Mouse (Mus musculus): ENCODE results near the gene Dnah2. TPM values are rescaled to one million over a fixed set of nuclear protein-coding genes. Genes with fewer than 3 reads are reported as not detected.

Dnah2 gene
- total and polyA plus RNA-seq, 3 experiments: 0.04 to 0.07 TPM; not detected in 1

GRCm38 (mm10) chr11:69437291-69437690 is 111.6 kb downstream of the Dnah2 start:
- H3K9ac ChIP-seq (ENCODE audit: control insufficient read depth, low read depth, low read length, poor library complexity, severe bottlenecking): no peak overlapping the region
- no peak overlapping the region for H3K4me3 ChIP-seq (ENCODE audit: control insufficient read depth in 1 of 2, insufficient read depth in 1 of 2, low read depth in 2 of 2, low read length in 2 of 2)
- H3K9me3 ChIP-seq (replicated peaks; ENCODE audit: insufficient read depth, low read length): no peaks in the 10 kb centered on the region
- peaks cover 5 to 12% of the 10 kb centered on the region in 2 experiments for H3K27me3 ChIP-seq (ENCODE audit: control insufficient read depth in 1 of 2, insufficient read depth in 2 of 2, low read length in 2 of 2)
- H3K36me3 ChIP-seq (ENCODE audit: control insufficient read depth in 1 of 2, insufficient read depth in 2 of 2, low read length in 2 of 2): no peaks in the 10 kb centered on the region
- no peak for DNase-seq (ENCODE audit: low read depth, low spot score)
- TF ChIP-seq RCOR1 (IDR thresholded peaks at IDR 0.05; ENCODE audit: low read depth, low read length): no peak
- no peak for TF ChIP-seq NELFE (IDR thresholded peaks at IDR 0.05; ENCODE audit: low read depth, low read length)
- TF ChIP-seq GATA1 (IDR thresholded peaks at IDR 0.05; ENCODE audit: low read depth, low read length): no peak
- no peak for TF ChIP-seq KAT2A (conservative IDR thresholded peaks at IDR 0.05; ENCODE audit: low read depth, low read length)
- TF ChIP-seq ZC3H11A (IDR thresholded peaks at IDR 0.05; ENCODE audit: low read depth, low read length): no peak
- no peak for TF ChIP-seq CHD1 (IDR thresholded peaks at IDR 0.05; ENCODE audit: low read depth, low read length)
- no peak for TF ChIP-seq EP300 (IDR thresholded peaks at IDR 0.05; ENCODE audit: low read depth in 1 of 2, low read length in 2 of 2)
- no peak for TF ChIP-seq ELF1 (IDR thresholded peaks at IDR 0.05; ENCODE audit: low read depth, low read length)
- no peak for TF ChIP-seq TCF12 (IDR thresholded peaks at IDR 0.05; ENCODE audit: low read depth, low read length)
- no peak for TF ChIP-seq ZKSCAN1 (IDR thresholded peaks at IDR 0.05; ENCODE audit: low read depth, low read length)
- TF ChIP-seq MXI1 (IDR thresholded peaks at IDR 0.05; ENCODE audit: low read depth, low read length): no peak
- no peak for TF ChIP-seq CHD2 (IDR thresholded peaks at IDR 0.05; ENCODE audit: low read length)
- no peak for TF ChIP-seq USF1 (IDR thresholded peaks at IDR 0.05; ENCODE audit: low read depth, low read length)
- no peak for TF ChIP-seq POLR2A (IDR thresholded peaks at IDR 0.05; ENCODE audit: control insufficient read depth in 1 of 2, insufficient read depth in 1 of 2, low read depth in 1 of 2, low read length in 2 of 2, poor library complexity in 1 of 2)
- TF ChIP-seq POLR2AphosphoS5 (IDR thresholded peaks at IDR 0.05; ENCODE audit: borderline replicate concordance, low read depth, low read length): no peak
- TF ChIP-seq NRF1 (IDR thresholded peaks at IDR 0.05; ENCODE audit: insufficient read depth, low read depth, low read length, poor library complexity, severe bottlenecking): no peak
- no peak for TF ChIP-seq MAZ (IDR thresholded peaks at IDR 0.05; ENCODE audit: low read depth, low read length)
- no peak for TF ChIP-seq USF2 (IDR thresholded peaks at IDR 0.05; ENCODE audit: borderline replicate concordance in 1 of 2, insufficient read depth in 1 of 2, low read depth in 1 of 2, low read length in 2 of 2)
- no peak for TF ChIP-seq CTCF (IDR thresholded peaks at IDR 0.05 in 2 of 3, conservative IDR thresholded peaks at IDR 0.05 in 1 of 3; ENCODE audit: control insufficient read depth in 1 of 3, insufficient read depth in 1 of 3, low read depth in 2 of 3, low read length in 3 of 3, poor library complexity in 1 of 3, severe bottlenecking in 1 of 3)
- no peaks in the 10 kb centered on the region for H3K4me1 ChIP-seq (ENCODE audit: control insufficient read depth in 1 of 2, insufficient read depth in 2 of 2, low read length in 2 of 2)
- no peak overlapping the region for H3K27ac ChIP-seq (ENCODE audit: control insufficient read depth, low read depth, low read length)
- H3K79me2 ChIP-seq (ENCODE audit: control insufficient read depth, insufficient read depth, low read length, poor library complexity): no peaks in the 10 kb centered on the region

- DNase-seq (ENCODE audit: low read depth, low spot score): no peak
- H3K9me3 ChIP-seq (replicated peaks; ENCODE audit: insufficient read depth, low read length): no peaks in the 10 kb centered on the region
- peaks cover 3 to 12% of the 10 kb centered on the region in 2 experiments; a peak in 3 of 4 replicates for H3K27me3 ChIP-seq (ENCODE audit: control insufficient read depth in 1 of 2, insufficient read depth in 2 of 2, low read length in 2 of 2)
- peaks cover 0 to 6% of the 10 kb centered on the region in 2 experiments; a peak in 1 of 4 replicates for H3K4me1 ChIP-seq (ENCODE audit: control insufficient read depth in 1 of 2, insufficient read depth in 2 of 2, low read length in 2 of 2)
- H3K79me2 ChIP-seq (ENCODE audit: control insufficient read depth, insufficient read depth, low read length, poor library complexity): no peaks in the 10 kb centered on the region
- H3K9ac ChIP-seq (ENCODE audit: control insufficient read depth, low read depth, low read length, poor library complexity, severe bottlenecking): no peak overlapping the region
- TF ChIP-seq ZNF384 (IDR thresholded peaks at IDR 0.05; ENCODE audit: low read depth, low read length) (no peak), CTCF (IDR thresholded peaks at IDR 0.05 in 2 of 3, conservative IDR thresholded peaks at IDR 0.05 in 1 of 3; ENCODE audit: control insufficient read depth in 1 of 3, insufficient read depth in 1 of 3, low read depth in 2 of 3, low read length in 3 of 3, poor library complexity in 1 of 3, severe bottlenecking in 1 of 3) (no peak), MYC (IDR thresholded peaks at IDR 0.05; ENCODE audit: low read depth, low read length) (no peak), ZKSCAN1 (IDR thresholded peaks at IDR 0.05; ENCODE audit: low read depth, low read length) (no peak), GABPA (IDR thresholded peaks at IDR 0.05; ENCODE audit: low read depth, low read length) (no peak), EP300 (IDR thresholded peaks at IDR 0.05; ENCODE audit: low read depth in 1 of 2, low read length in 2 of 2) (no peak), CHD2 (IDR thresholded peaks at IDR 0.05; ENCODE audit: low read length) (no peak), SIN3A (IDR thresholded peaks at IDR 0.05; ENCODE audit: low read length) (no peak), POLR2AphosphoS5 (IDR thresholded peaks at IDR 0.05; ENCODE audit: borderline replicate concordance, low read depth, low read length) (no peak), HCFC1 (IDR thresholded peaks at IDR 0.05; ENCODE audit: low read depth, low read length) (no peak), POLR2AphosphoS2 (IDR thresholded peaks at IDR 0.05; ENCODE audit: low read length) (no peak), MEF2A (IDR thresholded peaks at IDR 0.05; ENCODE audit: extremely low read depth, insufficient replicate concordance, low read depth, low read length, poor library complexity, severe bottlenecking) (no peak), BHLHE40 (IDR thresholded peaks at IDR 0.05; ENCODE audit: borderline replicate concordance, low read depth, low read length) (no peak)
- H3K4me3 ChIP-seq (ENCODE audit: control insufficient read depth in 1 of 2, insufficient read depth in 1 of 2, low read depth in 2 of 2, low read length in 2 of 2): no peak overlapping the region
- no peak overlapping the region for H3K27ac ChIP-seq (ENCODE audit: control insufficient read depth, low read depth, low read length)
- no peaks in the 10 kb centered on the region; a peak in 1 of 4 replicates for H3K36me3 ChIP-seq (ENCODE audit: control insufficient read depth in 1 of 2, insufficient read depth in 2 of 2, low read length in 2 of 2)
These were observed 115.7 kb downstream of the Dnah2 start for GRCm38 (mm10) chr11:69433189-69433588.

Measured in MEL (cell line).